Mouse (Mus musculus) kidney, adult 9 months (tissue): Measurements from ENCODE around the gene Sh3bp4.

Experiments
- DNase-seq: peaks from one replicate; pipeline ENCODE4 v3.0.0; 2022

The Sh3bp4 gene

DNA sequence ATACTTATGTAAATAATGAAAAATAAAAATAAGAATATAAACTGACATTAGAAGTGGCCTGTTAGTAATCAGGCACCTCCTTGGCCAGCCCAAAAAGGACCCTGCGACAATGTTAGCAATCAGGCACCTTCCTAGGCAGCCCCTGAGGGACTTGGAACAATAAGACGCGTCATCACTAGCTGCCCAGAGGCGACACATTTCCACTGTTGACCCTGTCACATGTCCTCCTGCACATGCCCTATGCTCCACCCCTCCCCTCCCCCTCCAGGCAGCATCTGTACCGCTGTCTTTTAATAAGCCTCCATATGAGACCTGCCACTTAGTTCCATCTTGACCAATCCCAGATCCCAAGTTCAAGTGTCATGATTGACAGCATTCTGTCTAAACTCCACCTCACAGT, 119.0 kb downstream of the Sh3bp4 start:
- no peak for DNase-seq

DNA sequence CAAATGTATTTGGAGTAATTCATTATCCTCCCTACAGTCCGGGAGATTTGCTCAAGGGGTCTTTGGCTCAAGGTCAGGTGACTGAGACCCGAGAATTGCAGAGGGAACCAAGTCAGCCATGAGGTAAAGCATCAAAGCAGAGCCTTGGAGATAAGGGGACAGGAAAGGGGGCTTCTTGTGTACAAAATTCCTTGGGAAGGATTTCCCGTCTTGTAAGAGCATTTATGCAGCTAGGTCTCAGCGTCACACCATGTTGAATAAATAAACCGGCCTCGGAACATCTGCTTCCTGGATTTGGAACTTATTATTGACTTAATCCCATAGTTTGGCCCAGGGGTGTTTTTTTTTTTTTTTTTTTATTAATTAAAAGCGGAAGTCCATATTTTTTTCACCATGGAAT, 120.4 kb downstream of the Sh3bp4 start:
- DNase-seq = peak; percentile 34

DNA sequence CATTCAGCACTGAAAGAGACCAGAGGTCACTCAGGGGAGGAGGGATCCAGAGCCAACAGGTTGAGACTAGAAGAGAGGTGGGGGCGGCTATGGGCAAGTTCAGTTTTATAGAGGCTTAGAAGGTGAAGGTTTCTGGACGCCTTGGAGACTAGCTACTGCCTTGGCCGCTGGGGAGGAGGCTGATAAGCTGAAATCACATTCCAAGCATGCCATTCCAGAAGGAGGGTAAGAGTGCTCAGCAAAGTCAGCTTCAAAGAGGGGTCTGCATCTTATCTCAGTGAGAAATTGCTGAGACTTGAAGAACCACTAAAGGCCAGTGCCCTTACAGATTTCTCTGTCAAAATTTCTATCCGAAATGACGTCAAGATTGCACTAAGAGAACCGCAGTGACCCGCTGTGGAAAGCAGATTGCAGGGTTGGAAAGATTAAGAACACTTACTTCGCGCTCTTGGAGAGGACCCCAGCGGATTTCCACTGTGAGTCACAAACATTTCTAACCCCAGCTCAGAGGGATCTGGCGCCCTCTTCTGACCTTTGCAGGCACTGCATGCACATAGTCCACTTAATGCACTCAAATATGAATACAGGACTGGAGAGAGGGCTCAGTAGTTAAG, 121.0 kb downstream of the Sh3bp4 start:
- DNase-seq = peak; percentile 89

DNA sequence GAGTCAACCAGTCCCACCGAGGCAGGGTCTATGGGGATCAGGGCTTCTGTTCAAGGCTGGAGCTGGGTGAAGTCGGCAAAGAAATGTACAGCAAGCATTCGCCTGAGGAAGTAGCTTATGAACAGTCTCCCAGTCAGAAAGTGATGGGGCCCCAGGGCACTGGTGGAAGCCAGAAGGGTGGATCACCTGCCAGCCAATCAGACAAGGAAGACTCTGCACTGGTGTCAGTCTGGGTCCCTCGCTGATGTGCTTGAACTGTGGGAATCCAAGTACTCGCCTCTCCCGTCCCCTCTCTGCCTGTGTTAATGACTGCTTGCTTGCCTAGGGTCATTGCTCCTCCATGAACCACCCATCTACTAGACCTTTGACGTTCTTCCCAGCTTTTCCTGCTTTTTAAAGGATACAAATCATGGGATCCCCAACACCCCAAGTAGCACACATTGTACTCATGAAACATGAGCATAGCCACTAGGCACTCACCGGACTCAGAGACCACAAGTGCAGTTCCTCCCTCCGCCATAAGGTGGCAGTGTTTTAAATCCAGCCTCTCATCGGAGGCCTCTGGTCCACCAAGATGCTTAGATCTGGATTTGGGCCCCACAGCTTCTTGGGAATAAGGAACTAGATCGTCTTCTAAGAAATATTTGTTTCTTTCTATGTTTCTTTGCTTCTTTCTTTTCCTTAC, 122.5 kb downstream of the Sh3bp4 start:
- DNase-seq = peak; percentile 40

DNA sequence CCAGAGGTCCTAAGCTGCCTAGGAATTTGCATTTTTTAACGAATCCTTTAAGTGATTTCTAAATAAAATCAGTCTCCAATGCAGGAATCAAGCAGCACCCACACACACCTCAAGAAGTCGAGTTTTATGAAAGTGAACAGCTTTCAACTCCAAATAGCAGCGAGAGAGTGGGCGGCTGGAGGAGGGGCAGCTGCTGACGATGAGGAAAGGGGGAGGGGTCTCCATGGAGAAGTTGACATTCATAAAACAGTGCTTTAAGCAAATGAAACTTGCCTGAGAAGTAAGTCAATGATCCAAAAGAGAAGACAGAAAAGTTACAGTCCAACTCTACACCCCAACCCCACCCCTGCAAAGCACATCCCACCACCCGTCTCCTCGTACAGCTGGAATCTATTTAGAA, 123.4 kb downstream of the Sh3bp4 start:
- DNase-seq = no peak

DNA sequence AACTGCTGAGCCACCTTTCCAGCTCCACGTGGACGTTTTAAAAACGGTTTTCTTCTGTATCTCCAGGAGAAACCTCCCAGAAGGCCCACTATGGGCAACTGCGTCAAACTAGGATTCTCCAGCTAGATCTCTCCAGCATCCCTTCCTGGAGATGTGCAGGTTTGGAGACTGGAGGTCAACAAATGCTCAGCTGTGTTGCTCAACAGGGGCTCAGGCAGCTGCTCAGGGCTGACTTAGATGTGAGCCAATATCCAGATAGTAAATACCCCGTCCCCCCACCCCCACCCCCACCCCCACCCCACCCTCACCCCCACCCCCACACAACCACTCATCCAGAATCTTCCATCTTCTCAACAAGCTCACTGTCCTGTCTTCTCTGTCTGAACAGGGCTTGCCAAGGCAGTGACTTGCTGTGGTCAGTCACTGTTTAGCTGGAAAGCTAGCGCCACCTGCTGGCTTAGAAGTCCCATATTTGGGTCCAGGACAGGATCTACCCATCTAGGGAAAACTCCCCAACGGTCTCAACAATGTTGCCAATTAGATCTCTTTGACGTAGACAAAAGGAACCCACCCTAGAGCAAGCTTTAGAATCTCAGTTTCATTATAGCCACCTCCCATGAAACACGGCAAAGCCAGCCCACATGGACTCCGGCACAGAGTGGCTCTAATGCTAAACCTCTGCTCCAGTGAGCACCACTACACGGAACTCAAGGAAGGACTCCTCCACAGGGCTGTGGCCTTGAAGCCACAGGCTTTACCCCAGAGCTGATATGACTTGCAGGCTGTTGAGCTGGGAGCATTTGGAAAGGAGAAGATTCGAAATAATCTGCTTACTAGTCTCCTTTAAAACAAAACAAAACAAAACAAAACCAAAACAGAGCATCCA, 125.9 kb downstream of the Sh3bp4 start:
- DNase-seq = peak; percentile 82
